10 mouse cellular contexts compared by ENCODE assay signal in the genomic region with DNA sequence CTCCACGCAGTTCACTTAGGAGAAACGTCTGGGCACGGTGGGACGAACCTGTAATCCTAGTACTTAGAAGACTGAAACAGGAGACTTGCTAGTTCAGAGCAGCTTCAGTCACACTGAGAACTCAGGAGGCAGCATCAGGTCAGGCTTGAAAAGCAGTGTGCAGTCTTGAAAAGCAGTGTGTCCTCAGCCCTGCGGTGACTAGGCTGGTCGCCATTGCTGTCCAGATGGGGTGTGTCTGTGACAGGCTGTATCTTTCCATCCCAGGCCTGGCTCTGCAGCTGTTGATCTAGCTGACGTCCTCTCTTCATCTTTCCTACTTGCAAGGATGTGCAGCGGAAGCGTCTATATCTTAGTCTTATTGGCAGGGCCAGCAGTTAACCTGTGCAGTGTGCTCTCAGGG. TPM values are rescaled to one million over a fixed set of nuclear protein-coding genes. Genes with fewer than 3 reads are reported as not detected.
A peak's percentile ranks its signal among the peaks of the same experiment; 100 is the strongest.
DNase-seq lines count a peak whose midpoint lies in the region; ATAC-seq and TF ChIP-seq lines count a peak whose summit lies in the region.
"Had no signal": no experiment of that assay in that cellular context is flagged by ENCODE, and none has a peak within 500 bp of the region (broad histone marks: within the 10 kb centered on the region; RNA-seq: fewer than 3 reads in every experiment).

No protein-coding gene starts in this region.

- peaks cover 33% of the 10 kb centered on the region for H3K4me1 ChIP-seq in intestine, embryonic 14.5 days (replicated peaks; ENCODE audit: control insufficient read depth, insufficient read depth, low read length)
- no peaks in the 10 kb centered on the region for H3K4me1 ChIP-seq in intestine, postnatal 0 days (replicated peaks; ENCODE audit: control insufficient read depth, insufficient read depth, low read length)
- peaks cover 7% of the 10 kb centered on the region; the same call in 1 of the 2 replicates for H3K4me1 ChIP-seq in forebrain, embryonic 12.5 days

- H3K4me2 ChIP-seq in intestine, embryonic 14.5 days (ENCODE audit: low read length), result no peak overlapping the region
- H3K4me2 ChIP-seq in intestine, postnatal 0 days (replicated peaks; ENCODE audit: low read depth), result no peak overlapping the region
- H3K4me2 ChIP-seq in forebrain, embryonic 12.5 days, result no peak overlapping the region

- peak overlapping the region; percentile 83 for H3K27ac ChIP-seq in intestine, embryonic 14.5 days (ENCODE audit: low read depth)
- no peak overlapping the region for H3K27ac ChIP-seq in intestine, postnatal 0 days (ENCODE audit: low read depth, low read length)
- H3K27ac ChIP-seq in macrophage, result 0 out of 2 replicates have a peak overlapping the region, but pooled peaks have one; percentile 15
- no peak overlapping the region for H3K27ac ChIP-seq in forebrain, embryonic 12.5 days

- WGBS in intestine, embryonic 14.5 days, result 55% methylated on average over 9 of the region's 9 CpGs
- WGBS in intestine, postnatal 0 days, result 77% methylated on average over 9 of the region's 9 CpGs
- WGBS in macrophage (ENCODE audit: missing documents), result 94% methylated on average over 9 of the region's 9 CpGs
- WGBS in forebrain, embryonic 12.5 days, result 87% methylated on average over 9 of the region's 9 CpGs

- H3K36me3 ChIP-seq in intestine, embryonic 14.5 days (ENCODE audit: control insufficient read depth, insufficient read depth, low read length), result peaks cover 35% of the 10 kb centered on the region
- peaks cover 41% of the 10 kb centered on the region for H3K36me3 ChIP-seq in intestine, postnatal 0 days (ENCODE audit: control insufficient read depth, insufficient read depth)
- H3K36me3 ChIP-seq in macrophage (ENCODE audit: inconsistent target), result peaks cover 19% of the 10 kb centered on the region; the same call in 1 of the 2 replicates
- peaks cover 26% of the 10 kb centered on the region for H3K36me3 ChIP-seq in forebrain, embryonic 12.5 days (replicated peaks)

- no peak overlapping the region for H3K9ac ChIP-seq in intestine, embryonic 14.5 days (ENCODE audit: low read length)
- no peak overlapping the region for H3K9ac ChIP-seq in intestine, postnatal 0 days (ENCODE audit: low read depth, low read length)
- no peak overlapping the region for H3K9ac ChIP-seq in forebrain, embryonic 12.5 days

- no peak overlapping the region for H3K4me3 ChIP-seq in intestine, embryonic 14.5 days (ENCODE audit: low read depth, low read length)
- no peak overlapping the region for H3K4me3 ChIP-seq in intestine, postnatal 0 days (ENCODE audit: low read depth, low read length)
- H3K4me3 ChIP-seq in macrophage (ENCODE audit: inconsistent target), result no peak overlapping the region
- no peak overlapping the region for H3K4me3 ChIP-seq in forebrain, embryonic 12.5 days (replicated peaks)

- no peaks in the 10 kb centered on the region for H3K9me3 ChIP-seq in intestine, embryonic 14.5 days (ENCODE audit: control insufficient read depth, low read length)
- H3K9me3 ChIP-seq in intestine, postnatal 0 days (ENCODE audit: control insufficient read depth), result no peaks in the 10 kb centered on the region
- H3K9me3 ChIP-seq in forebrain, embryonic 12.5 days, result no peaks in the 10 kb centered on the region

- no peak for ATAC-seq in intestine, embryonic 14.5 days (replicated peaks; ENCODE audit: low FRiP score, low TSS enrichment, low read depth)
- no peak for ATAC-seq in intestine, postnatal 0 days
- ATAC-seq in forebrain, embryonic 12.5 days (ENCODE audit: low FRiP score), result no peak

- no peak for TF ChIP-seq CTCF in intestine, postnatal 0 days (IDR thresholded peaks at IDR 0.05; ENCODE audit: low read depth)

- no peak for DNase-seq in intestine, embryonic 14.5 days (ENCODE audit: low spot score)
- peak; percentile 74 for DNase-seq in c-Kit-positive CD71-positive TER-119-positive erythroid progenitor cells, embryonic 14.5 days (ENCODE audit: low spot score)
- peak; percentile 60 to 64 for DNase-seq in kidney, postnatal 4 days
- no peak for DNase-seq in thymus, postnatal 36 days
- DNase-seq in frontal cortex, postnatal 14 days (ENCODE audit: low spot score in 2 of 2), result no peak
- DNase-seq: adrenal gland, adult 2 months; midbrain, embryonic 14.5 days had no signal

- no peaks in the 10 kb centered on the region for H3K79me2 ChIP-seq in macrophage (ENCODE audit: inconsistent target)

- H3K27me3 ChIP-seq in intestine, embryonic 14.5 days (replicated peaks; ENCODE audit: control insufficient read depth, insufficient read depth, low read length), result no peaks in the 10 kb centered on the region
- no peaks in the 10 kb centered on the region for H3K27me3 ChIP-seq in intestine, postnatal 0 days (replicated peaks; ENCODE audit: control insufficient read depth, insufficient read depth, low read length)
- no peaks in the 10 kb centered on the region for H3K27me3 ChIP-seq in forebrain, embryonic 12.5 days

RNA-seq across cellular contexts. Expression of a gene that starts 42.9 kb away (rescaled TPM):
- 2.8 and 3.0 TPM in 2 replicates for polyA plus RNA-seq in intestine, embryonic 14.5 days (2014; fragmentation: Nextera tagmentation; extraction: Ambion mirVana)
- polyA plus RNA-seq in intestine, postnatal 0 days (2015; fragmentation: Nextera tagmentation; extraction: Ambion mirVana), result 1.1 and 1.4 TPM in 2 replicates
- total RNA-seq in macrophage (2018; cell fraction: chromatin; rRNA removed), result 10 to 100 TPM in 23 of 26 experiments, 1 to 10 TPM in 3; 5.6 to 54.9 (median 23.6) TPM
- total RNA-seq in macrophage (2018; cell fraction: cytosol; rRNA removed), result 1 to 10 TPM; 1.5 to 9.5 (median 3.4) TPM
- 10 to 100 TPM in 18 of 26 experiments, 1 to 10 TPM in 8; 4.2 to 37.4 (median 12.9) TPM for total RNA-seq in macrophage (2018; cell fraction: nucleus; rRNA removed)
- polyA plus RNA-seq in macrophage (2018), result 3.9 to 4.5 TPM (median 4.4 TPM) in 3 replicates
- 2.9 and 3.4 TPM in 2 replicates for polyA plus RNA-seq in forebrain, embryonic 12.5 days (2016; fragmentation: Nextera tagmentation; extraction: Ambion mirVana)

RNA-seq across cellular contexts. Expression of a gene that starts 56.1 kb away (rescaled TPM):
- 22.2 and 22.4 TPM in 2 replicates for polyA plus RNA-seq in intestine, embryonic 14.5 days (2014; fragmentation: Nextera tagmentation; extraction: Ambion mirVana)
- polyA plus RNA-seq in intestine, postnatal 0 days (2015; fragmentation: Nextera tagmentation; extraction: Ambion mirVana), result 47.1 and 48.9 TPM in 2 replicates
- 100 to 1,000 TPM in 23 of 26 experiments, 10 to 100 TPM in 3; 61.7 to 168 (median 115) TPM for total RNA-seq in macrophage (2018; cell fraction: chromatin; rRNA removed)
- total RNA-seq in macrophage (2018; cell fraction: cytosol; rRNA removed), result 10 to 100 TPM; 66.7 to 95.6 (median 83.4) TPM
- 10 to 100 TPM; 49.1 to 97.6 (median 85.9) TPM for total RNA-seq in macrophage (2018; cell fraction: nucleus; rRNA removed)
- 47.6 to 64.8 TPM (median 62.8 TPM) in 3 replicates for polyA plus RNA-seq in macrophage (2018)
- 28.3 and 30.5 TPM in 2 replicates for polyA plus RNA-seq in forebrain, embryonic 12.5 days (2016; fragmentation: Nextera tagmentation; extraction: Ambion mirVana)

Comparison
In these comparisons a context has a peak if more than half of its experiments do, and no peak if none do; other contexts are left out.
1. H3K27ac ChIP-seq: peak in intestine, embryonic 14.5 days (single experiment) and macrophage (single experiment); none in intestine, postnatal 0 days (single experiment) and forebrain, embryonic 12.5 days (single experiment).
2. DNase-seq: peak in c-Kit-positive CD71-positive TER-119-positive erythroid progenitor cells, embryonic 14.5 days (single experiment) and kidney, postnatal 4 days (2 of 2); none in intestine, embryonic 14.5 days (single experiment), thymus, postnatal 36 days (0 of 2) and frontal cortex, postnatal 14 days (0 of 2).